Mouse (Mus musculus) MEL (cell line): Measurements from ENCODE around the gene Ccndbp1. TPM values are rescaled to one million over a fixed set of nuclear protein-coding genes. Genes with fewer than 3 reads are reported as not detected.

Experiments
- DNase-seq: peaks from one replicate; pipeline ENCODE4 v3.0.0; 2011; ENCODE audit warnings: low read depth, low spot score
- H3K27ac ChIP-seq: 2 replicates; pipeline ENCODE4 v1.5.1; 2012; ENCODE audit warnings: low read depth, mild to moderate bottlenecking, control low read depth, low read length, moderate library complexity; ENCODE audit not compliant: control insufficient read depth
- H3K27me3 ChIP-seq, 2 experiments: fragments of 150-350 bp in 1 of 2; sonication (generic) in 1 of 2; 2 replicates each; pipeline ENCODE4 v1.6.1; 2012; ENCODE audit warnings: low read length in 2 of 2, mild to moderate bottlenecking in 2 of 2, improper control_type of control experiment in 1 of 2, moderate library complexity in 1 of 2; ENCODE audit not compliant: insufficient read depth in 2 of 2, control insufficient read depth in 1 of 2
- H3K36me3 ChIP-seq, 2 experiments: 2 replicates each; pipeline ENCODE4 v1.6.1; 2012 to 2014; ENCODE audit warnings: low read length in 2 of 2, improper control_type of control experiment in 1 of 2, inconsistent platforms in 1 of 2, mild to moderate bottlenecking in 1 of 2; ENCODE audit not compliant: insufficient read depth in 2 of 2, control insufficient read depth in 1 of 2
- H3K4me1 ChIP-seq, 2 experiments: fragments of 150-350 bp in 1 of 2; sonication (generic) in 1 of 2; 2 replicates each; pipeline ENCODE4 v1.6.1; 2012; ENCODE audit warnings: low read length in 2 of 2, improper control_type of control experiment in 1 of 2, mild to moderate bottlenecking in 1 of 2; ENCODE audit not compliant: insufficient read depth in 2 of 2, control insufficient read depth in 1 of 2
- H3K4me3 ChIP-seq, 2 experiments: fragments of 150-350 bp in 1 of 2; sonication (generic) in 1 of 2; 2 replicates each; pipeline ENCODE4 v1.5.1; 2012; ENCODE audit warnings: low read depth in 2 of 2, low read length in 2 of 2, mild to moderate bottlenecking in 2 of 2, moderate library complexity in 2 of 2, control low read depth in 1 of 2, improper control_type of control experiment in 1 of 2; ENCODE audit not compliant: control insufficient read depth in 1 of 2, insufficient read depth in 1 of 2
- H3K79me2 ChIP-seq: 2 replicates; pipeline ENCODE4 v1.6.1; 2012; ENCODE audit warnings: mild to moderate bottlenecking, low read length, moderate library complexity; ENCODE audit not compliant: control insufficient read depth, poor library complexity, insufficient read depth
- H3K9ac ChIP-seq: 2 replicates; pipeline ENCODE4 v1.6.1; 2012; ENCODE audit warnings: low read depth, mild to moderate bottlenecking, control low read depth, low read length, moderate library complexity; ENCODE audit not compliant: control insufficient read depth, poor library complexity, severe bottlenecking
- H3K9me3 ChIP-seq: fragments of 150-350 bp; sonication (generic); replicated peaks from 2 replicates; pipeline ENCODE4 v1.6.1; 2012; ENCODE audit warnings: mild to moderate bottlenecking, low read length, improper control_type of control experiment, moderate library complexity; ENCODE audit not compliant: insufficient read depth
- CHD1 ChIP-seq: IDR thresholded peaks from 2 replicates; pipeline ENCODE4 v1.6.1; 2012; ENCODE audit warnings: low read depth, mild to moderate bottlenecking, inconsistent platforms, low read length, improper control_type of control experiment
- CTCF ChIP-seq, 3 experiments: IDR thresholded peaks in 2 of 3; conservative IDR thresholded peaks in 1 of 3; 2 replicates each; pipeline ENCODE4 v1.5.1; 2011 to 2012; ENCODE audit warnings: low read length in 3 of 3, low read depth in 2 of 3, mild to moderate bottlenecking in 2 of 3, improper control_type of control experiment in 1 of 3, inconsistent platforms in 1 of 3, mixed read lengths in 1 of 3, moderate library complexity in 1 of 3; ENCODE audit not compliant: control insufficient read depth in 1 of 3, insufficient read depth in 1 of 3, poor library complexity in 1 of 3, severe bottlenecking in 1 of 3
- E2F4 ChIP-seq: IDR thresholded peaks from 2 replicates; pipeline ENCODE4 v1.6.1; 2011; ENCODE audit warnings: low read depth, low read length, improper control_type of control experiment, borderline replicate concordance
- ELF1 ChIP-seq: IDR thresholded peaks from 2 replicates; pipeline ENCODE4 v1.6.1; 2014; ENCODE audit warnings: low read depth, mild to moderate bottlenecking, inconsistent platforms, low read length, improper control_type of control experiment, moderate library complexity
- EP300 ChIP-seq, 2 experiments: IDR thresholded peaks; 2 replicates each; pipeline ENCODE4 v1.6.1; 2011; ENCODE audit warnings: improper control_type of control experiment in 2 of 2, low read length in 2 of 2, low read depth in 1 of 2, mild to moderate bottlenecking in 1 of 2
- ETS1 ChIP-seq: IDR thresholded peaks from 2 replicates; pipeline ENCODE4 v1.6.1; 2012; ENCODE audit warnings: low read depth, mild to moderate bottlenecking, inconsistent platforms, low read length, improper control_type of control experiment, moderate library complexity
- GATA1 ChIP-seq: IDR thresholded peaks from 2 replicates; pipeline ENCODE4 v1.6.1; 2011; ENCODE audit warnings: low read depth, low read length, improper control_type of control experiment
- HCFC1 ChIP-seq: IDR thresholded peaks from 2 replicates; pipeline ENCODE4 v1.6.1; 2012; ENCODE audit warnings: low read depth, mild to moderate bottlenecking, inconsistent platforms, low read length, improper control_type of control experiment, moderate library complexity
- MAFK ChIP-seq: IDR thresholded peaks from 2 replicates; pipeline ENCODE4 v1.6.1; 2011; ENCODE audit warnings: low read depth, mild to moderate bottlenecking, low read length, improper control_type of control experiment, borderline replicate concordance
- MAX ChIP-seq: IDR thresholded peaks from 2 replicates; pipeline ENCODE4 v1.6.1; 2011; ENCODE audit warnings: low read length, improper control_type of control experiment
- MAZ ChIP-seq: IDR thresholded peaks from 2 replicates; pipeline ENCODE4 v1.6.1; 2012; ENCODE audit warnings: low read depth, mild to moderate bottlenecking, inconsistent platforms, low read length, improper control_type of control experiment
- MEF2A ChIP-seq: IDR thresholded peaks from 2 replicates; pipeline ENCODE4 v1.6.1; 2014; ENCODE audit warnings: low read depth, mild to moderate bottlenecking, inconsistent platforms, low read length, improper control_type of control experiment; ENCODE audit not compliant: poor library complexity, insufficient replicate concordance, severe bottlenecking; ENCODE audit errors: extremely low read depth
- MXI1 ChIP-seq: IDR thresholded peaks from 2 replicates; pipeline ENCODE4 v1.6.1; 2011; ENCODE audit warnings: mild to moderate bottlenecking, low read depth, low read length, improper control_type of control experiment
- MYB ChIP-seq: IDR thresholded peaks from 2 replicates; pipeline ENCODE4 v1.6.1; 2011; ENCODE audit warnings: mild to moderate bottlenecking, low read depth, low read length, improper control_type of control experiment
- NELFE ChIP-seq: IDR thresholded peaks from 2 replicates; pipeline ENCODE4 v1.6.1; 2011; ENCODE audit warnings: low read depth, low read length, improper control_type of control experiment
- POLR2AphosphoS2 ChIP-seq: IDR thresholded peaks from 2 replicates; pipeline ENCODE4 v1.6.1; 2011; ENCODE audit warnings: low read length, improper control_type of control experiment
- POLR2AphosphoS5 ChIP-seq: IDR thresholded peaks from 2 replicates; pipeline ENCODE4 v1.6.1; 2012; ENCODE audit warnings: low read depth, borderline replicate concordance, mild to moderate bottlenecking, inconsistent platforms, low read length, moderate library complexity, mixed read lengths
- RCOR1 ChIP-seq: IDR thresholded peaks from 2 replicates; pipeline ENCODE4 v1.6.1; 2012; ENCODE audit warnings: low read depth, mild to moderate bottlenecking, inconsistent platforms, low read length, improper control_type of control experiment
- SIN3A ChIP-seq: IDR thresholded peaks from 2 replicates; pipeline ENCODE4 v1.6.1; 2012; ENCODE audit warnings: low read length, improper control_type of control experiment, inconsistent platforms
- TAL1 ChIP-seq: IDR thresholded peaks from 2 replicates; pipeline ENCODE4 v1.6.1; 2012; ENCODE audit warnings: mild to moderate bottlenecking, inconsistent platforms, low read length, moderate library complexity, mixed read lengths
- TBP ChIP-seq: IDR thresholded peaks from 2 replicates; pipeline ENCODE4 v1.8.0; 2011; ENCODE audit warnings: low read depth, low read length, improper control_type of control experiment
- TCF12 ChIP-seq: IDR thresholded peaks from 2 replicates; pipeline ENCODE4 v1.6.1; 2014; ENCODE audit warnings: low read depth, mild to moderate bottlenecking, inconsistent platforms, low read length, improper control_type of control experiment, moderate library complexity
- USF1 ChIP-seq: IDR thresholded peaks from 2 replicates; pipeline ENCODE4 v1.6.1; 2014; ENCODE audit warnings: low read depth, mild to moderate bottlenecking, inconsistent platforms, low read length, improper control_type of control experiment, moderate library complexity
- USF2 ChIP-seq, 2 experiments: IDR thresholded peaks; 2 replicates each; pipeline ENCODE4 v1.6.1; 2011 to 2012; ENCODE audit warnings: improper control_type of control experiment in 2 of 2, low read length in 2 of 2, borderline replicate concordance in 1 of 2, inconsistent platforms in 1 of 2, low read depth in 1 of 2, mild to moderate bottlenecking in 1 of 2; ENCODE audit not compliant: insufficient read depth in 1 of 2
- polyA plus RNA-seq, 2 experiments: library from polyadenylated mRNA; stranded (reverse) in 1 of 2; unstranded in 1 of 2; fragments of >175 nt in 1 of 2; fragments of >200 nt in 1 of 2; gene quantifications; 2 replicates each; pipeline versions ENCODE4 v1.2.1 to v1.2.4; 2012; ENCODE audit warnings: low replicate concordance in 2 of 2, low read depth in 1 of 2; ENCODE audit not compliant: insufficient read length in 2 of 2, insufficient read depth in 1 of 2, missing spikeins in 1 of 2
- total RNA-seq: library from RNA; depleted of rRNA; stranded (reverse); fragments of 300-350 nt; gene quantifications from 2 replicates; pipeline ENCODE4 v1.2.3, GENCODE M21; 2012

The Ccndbp1 gene
- total and polyA plus RNA-seq, 3 experiments = 25.7 to 250 (median 26.1) TPM

DNA sequence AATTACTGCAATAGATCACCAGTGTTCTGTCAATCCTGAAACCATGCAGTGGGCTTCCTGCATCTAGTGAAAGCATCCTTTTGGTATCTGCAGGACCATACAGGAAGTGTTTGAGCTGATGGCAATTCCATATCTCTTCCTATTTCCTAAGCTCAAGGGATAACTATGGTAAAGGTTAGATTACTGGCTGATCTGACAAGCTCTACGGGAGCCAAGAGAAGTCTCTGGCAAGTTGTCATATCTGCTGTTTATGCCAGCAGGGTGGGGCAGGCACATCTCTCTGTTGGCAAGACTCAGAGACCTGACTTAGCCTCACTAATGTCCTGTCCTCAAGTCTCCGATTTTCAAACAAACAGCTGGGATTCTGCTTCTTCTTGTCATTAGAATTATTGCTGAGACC is 45.9 kb downstream of the Ccndbp1 start:
- TF ChIP-seq E2F4 = no peak
- no peak for TF ChIP-seq MAZ
- peak; percentile 14; the same call in 1 of the 2 replicates for TF ChIP-seq ELF1
- peak; percentile 83; the same call in 1 of the 2 replicates for TF ChIP-seq TCF12
- peak; percentile 62 for TF ChIP-seq ETS1
- no peak for TF ChIP-seq USF1
- TF ChIP-seq MYB = no peak
- peak; percentile 47 for TF ChIP-seq RCOR1
- TF ChIP-seq TBP = no peak
- no peak for TF ChIP-seq USF2 (IDR thresholded peaks at IDR 0.05; ENCODE audit: borderline replicate concordance in 1 of 2, insufficient read depth in 1 of 2, low read depth in 1 of 2, low read length in 2 of 2)
- TF ChIP-seq CTCF (IDR thresholded peaks at IDR 0.05 in 2 of 3, conservative IDR thresholded peaks at IDR 0.05 in 1 of 3; ENCODE audit: control insufficient read depth in 1 of 3, insufficient read depth in 1 of 3, low read depth in 2 of 3, low read length in 3 of 3, poor library complexity in 1 of 3, severe bottlenecking in 1 of 3) = no peak
- TF ChIP-seq GATA1 = peak; percentile 89
- peak; percentile 52; the same call in 1 of the 2 replicates for TF ChIP-seq SIN3A
- TF ChIP-seq EP300 (IDR thresholded peaks at IDR 0.05; ENCODE audit: low read depth in 1 of 2, low read length in 2 of 2) = peak; percentile 88 to 89
- no peak for TF ChIP-seq MAFK
- H3K4me3 ChIP-seq = no peak overlapping the region
- H3K4me1 ChIP-seq = peaks cover 20 to 33% of the 10 kb centered on the region in 2 experiments

DNA sequence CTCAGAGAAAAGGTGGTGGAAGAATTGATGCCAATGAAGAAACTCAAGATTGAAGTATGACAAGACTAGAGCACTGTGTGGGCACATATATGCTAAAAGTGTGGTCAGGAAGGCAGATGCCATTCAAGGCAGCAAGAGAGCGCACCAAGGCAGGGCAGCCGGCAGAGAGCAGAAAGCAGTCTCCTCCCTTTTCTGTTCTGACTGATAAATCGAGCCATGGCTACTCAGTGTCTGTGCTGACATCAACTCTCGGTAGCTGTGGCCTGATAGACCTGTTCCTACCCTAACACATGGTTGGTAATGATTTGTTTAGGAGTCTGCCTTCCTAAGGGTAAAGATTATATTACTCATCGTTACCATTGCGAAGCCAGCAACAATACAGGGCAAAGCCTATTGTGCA is 47.7 kb downstream of the Ccndbp1 start:
- peaks cover 20 to 33% of the 10 kb centered on the region in 2 experiments for H3K4me1 ChIP-seq
- no peak overlapping the region for H3K27ac ChIP-seq
- no peaks in the 10 kb centered on the region for H3K9me3 ChIP-seq
- no peaks in the 10 kb centered on the region for H3K79me2 ChIP-seq
- H3K36me3 ChIP-seq = peaks cover 0 to 18% of the 10 kb centered on the region in 2 experiments; a peak in 2 of 4 replicates
- no peak overlapping the region for H3K4me3 ChIP-seq
- no peak for TF ChIP-seq MAX
- TF ChIP-seq ELF1 = no peak
- no peak for TF ChIP-seq TBP
- TF ChIP-seq CHD1 = no peak
- no peak for TF ChIP-seq HCFC1
- no peak for TF ChIP-seq E2F4
- TF ChIP-seq POLR2AphosphoS5 = no peak
- no peak for TF ChIP-seq CTCF (IDR thresholded peaks at IDR 0.05 in 2 of 3, conservative IDR thresholded peaks at IDR 0.05 in 1 of 3; ENCODE audit: control insufficient read depth in 1 of 3, insufficient read depth in 1 of 3, low read depth in 2 of 3, low read length in 3 of 3, poor library complexity in 1 of 3, severe bottlenecking in 1 of 3)
- TF ChIP-seq NELFE = no peak
- no peak for TF ChIP-seq POLR2AphosphoS2
- no peak for TF ChIP-seq TCF12
- no peak for TF ChIP-seq MEF2A
- no peak for TF ChIP-seq USF2 (IDR thresholded peaks at IDR 0.05; ENCODE audit: borderline replicate concordance in 1 of 2, insufficient read depth in 1 of 2, low read depth in 1 of 2, low read length in 2 of 2)
- no peak for TF ChIP-seq USF1
- peak in 1 of 2 experiments; percentile 53; a peak in 2 of 4 replicates for TF ChIP-seq EP300 (IDR thresholded peaks at IDR 0.05; ENCODE audit: low read depth in 1 of 2, low read length in 2 of 2)
- no peak for TF ChIP-seq MXI1
- peak; percentile 23; the same call in 1 of the 2 replicates for TF ChIP-seq TAL1
- peak; percentile 53 for DNase-seq
- no peak overlapping the region for H3K9ac ChIP-seq
- H3K27me3 ChIP-seq = no peaks in the 10 kb centered on the region; a peak in 2 of 4 replicates

More for the DNA sequence above, 45.9 kb downstream of the Ccndbp1 start:
- Histone ChIP-seq H3K9me3 (no peaks in the 10 kb centered on the region), H3K27ac (peak overlapping the region; percentile 0; the same call in 1 of the 2 replicates), H3K36me3 (peaks cover 0 to 18% of the 10 kb centered on the region in 2 experiments; a peak in 2 of 4 replicates), H3K9ac (no peak overlapping the region), H3K79me2 (no peaks in the 10 kb centered on the region), H3K27me3 (no peaks in the 10 kb centered on the region; a peak in 2 of 4 replicates)
- DNase-seq = peak; percentile 66
